7 mouse cellular contexts compared by ENCODE assay signal in the genomic region with DNA sequence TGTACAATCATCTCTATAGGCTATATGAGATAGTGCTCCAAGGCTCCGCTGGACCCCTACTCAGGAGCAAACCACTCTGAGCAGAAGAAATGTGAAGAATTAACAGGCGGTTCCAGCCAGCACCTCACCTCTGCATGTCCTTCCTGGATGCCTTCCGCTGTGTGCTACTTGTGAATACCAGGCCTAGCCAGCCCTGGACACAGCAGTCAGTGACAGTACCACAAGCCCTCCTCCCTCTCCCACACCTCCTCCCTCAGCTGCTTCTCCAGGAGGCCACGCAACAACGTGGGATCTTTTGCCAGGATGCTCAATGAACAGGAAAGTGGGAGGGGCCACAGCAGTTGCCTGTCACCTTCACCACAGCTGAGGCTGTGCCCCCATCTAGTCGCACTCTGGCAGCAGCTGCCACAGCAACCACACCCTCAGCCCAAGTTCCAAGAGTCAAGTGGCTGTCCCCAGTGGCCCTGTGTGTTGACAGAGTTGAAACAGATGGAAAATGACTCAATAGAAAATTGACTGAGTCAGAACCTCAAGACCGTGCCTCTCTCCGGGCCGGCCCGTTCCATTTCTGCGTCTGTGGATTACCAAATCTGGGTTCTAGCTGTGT.
DNase-seq lines count a peak whose midpoint lies in the region; ATAC-seq and TF ChIP-seq lines count a peak whose summit lies in the region.
"Not testable (repeated sequence)": the region's sequence is repeated elsewhere in the genome, so short reads cannot be mapped to it uniquely, and the experiment has no call there.

No protein-coding gene starts in this region.

- not testable (repeated sequence) for H3K9ac ChIP-seq in embryonic facial prominence, embryonic 15.5 days; heart, embryonic 11.5 days (ENCODE audit: low read depth, low read length); intestine, embryonic 16.5 days (ENCODE audit: low read depth, low read length); liver, postnatal 0 days (replicated peaks); stomach, embryonic 16.5 days (ENCODE audit: low read length)

- H3K4me1 ChIP-seq in embryonic facial prominence, embryonic 15.5 days; heart, embryonic 11.5 days (ENCODE audit: control insufficient read depth, insufficient read depth, low read length); liver, postnatal 0 days (ENCODE audit: insufficient read depth); stomach, embryonic 16.5 days (ENCODE audit: control insufficient read depth, insufficient read depth, low read length): not testable (repeated sequence)
- 0 out of 2 replicates have a peak, but pooled peaks cover 15% of the 10 kb centered on the region for H3K4me1 ChIP-seq in intestine, embryonic 16.5 days (ENCODE audit: control insufficient read depth, insufficient read depth, low read length)

- H3K27ac ChIP-seq in embryonic facial prominence, embryonic 15.5 days (replicated peaks); heart, embryonic 11.5 days (ENCODE audit: low read depth, low read length); intestine, embryonic 16.5 days (ENCODE audit: low read length); liver, postnatal 0 days (ENCODE audit: low read depth); stomach, embryonic 16.5 days (ENCODE audit: low read length): not testable (repeated sequence)

- not testable (repeated sequence) for H3K27me3 ChIP-seq in embryonic facial prominence, embryonic 15.5 days; heart, embryonic 11.5 days (ENCODE audit: control insufficient read depth, insufficient read depth, low read length); intestine, embryonic 16.5 days (replicated peaks; ENCODE audit: control insufficient read depth, insufficient read depth, low read length); liver, postnatal 0 days (ENCODE audit: insufficient read depth, low read length); stomach, embryonic 16.5 days (ENCODE audit: control insufficient read depth, insufficient read depth, low read length)

- not testable (repeated sequence) for H3K36me3 ChIP-seq in embryonic facial prominence, embryonic 15.5 days; heart, embryonic 11.5 days (ENCODE audit: control insufficient read depth, insufficient read depth, low read length); intestine, embryonic 16.5 days (ENCODE audit: control insufficient read depth, insufficient read depth, low read length); liver, postnatal 0 days (replicated peaks; ENCODE audit: insufficient read depth, low read length); stomach, embryonic 16.5 days (ENCODE audit: control insufficient read depth, insufficient read depth, low read length)

- 25% methylated on average over 2 of the region's 11 CpGs for WGBS in embryonic facial prominence, embryonic 15.5 days
- 13% methylated on average over 2 of the region's 11 CpGs for WGBS in heart, embryonic 11.5 days (ENCODE audit: insufficient replicate concordance)
- WGBS in intestine, embryonic 16.5 days = 16% methylated on average over 2 of the region's 11 CpGs
- WGBS in liver, postnatal 0 days (ENCODE audit: insufficient replicate concordance) = 32% methylated on average over 2 of the region's 11 CpGs
- WGBS in stomach, embryonic 16.5 days = 34% methylated on average over 2 of the region's 11 CpGs

- TF ChIP-seq EP300 in liver, postnatal 0 days (IDR thresholded peaks at IDR 0.05; ENCODE audit: low read depth) = not testable (repeated sequence)

- not testable (repeated sequence) for H3K4me2 ChIP-seq in embryonic facial prominence, embryonic 15.5 days (replicated peaks); heart, embryonic 11.5 days; intestine, embryonic 16.5 days (ENCODE audit: low read depth, low read length); liver, postnatal 0 days (ENCODE audit: low read depth, low read length); stomach, embryonic 16.5 days (ENCODE audit: low read depth, low read length)

- not testable (repeated sequence) for H3K9me3 ChIP-seq in embryonic facial prominence, embryonic 15.5 days (replicated peaks); heart, embryonic 11.5 days (replicated peaks; ENCODE audit: control insufficient read depth, low read length); intestine, embryonic 16.5 days (ENCODE audit: control insufficient read depth, low read length); liver, postnatal 0 days (ENCODE audit: low read length); stomach, embryonic 16.5 days (replicated peaks; ENCODE audit: control insufficient read depth, low read length)

- DNase-seq in liver, postnatal 0 days = not testable (repeated sequence)

- peak; percentile 80 for ATAC-seq in embryonic facial prominence, embryonic 15.5 days (ENCODE audit: insufficient number of reproducible peaks, low FRiP score, low TSS enrichment, low read depth)
- ATAC-seq in heart, embryonic 11.5 days (replicated peaks; ENCODE audit: insufficient number of reproducible peaks, low FRiP score, low TSS enrichment) = peak; percentile 80
- ATAC-seq in hematopoietic stem cell, adult 5-6 weeks (replicated peaks in 1 of 2; ENCODE audit: insufficient read depth in 1 of 2, low FRiP score in 2 of 2, low TSS enrichment in 1 of 2, low read depth in 1 of 2, poor library complexity in 2 of 2, severe bottlenecking in 2 of 2) = peak; percentile 52 to 69
- peak; percentile 73 for ATAC-seq in intestine, embryonic 16.5 days
- ATAC-seq in liver, postnatal 0 days = peak; percentile 38
- ATAC-seq in megakaryocyte progenitor cell, adult 5-6 weeks (replicated peaks; ENCODE audit: poor library complexity) = peak; percentile 59
- peak; percentile 54 for ATAC-seq in stomach, embryonic 16.5 days (ENCODE audit: insufficient read depth, low FRiP score)

- TF ChIP-seq CTCF in liver, postnatal 0 days (IDR thresholded peaks at IDR 0.05; ENCODE audit: low read depth) = not testable (repeated sequence)

- not testable (repeated sequence) for H3K4me3 ChIP-seq in embryonic facial prominence, embryonic 15.5 days (replicated peaks); heart, embryonic 11.5 days (ENCODE audit: low read depth, low read length); intestine, embryonic 16.5 days (ENCODE audit: low read length); liver, postnatal 0 days (ENCODE audit: low read depth, low read length); stomach, embryonic 16.5 days (replicated peaks; ENCODE audit: low read length)
